Mouse (Mus musculus): Measurements from ENCODE around the gene Tst. TPM values are rescaled to one million over a fixed set of nuclear protein-coding genes. Genes with fewer than 3 reads are reported as not detected.

Gene Tst
- total RNA-seq, 2 experiments from 2014 or later = 33.3 to 33.4 TPM

DNA sequence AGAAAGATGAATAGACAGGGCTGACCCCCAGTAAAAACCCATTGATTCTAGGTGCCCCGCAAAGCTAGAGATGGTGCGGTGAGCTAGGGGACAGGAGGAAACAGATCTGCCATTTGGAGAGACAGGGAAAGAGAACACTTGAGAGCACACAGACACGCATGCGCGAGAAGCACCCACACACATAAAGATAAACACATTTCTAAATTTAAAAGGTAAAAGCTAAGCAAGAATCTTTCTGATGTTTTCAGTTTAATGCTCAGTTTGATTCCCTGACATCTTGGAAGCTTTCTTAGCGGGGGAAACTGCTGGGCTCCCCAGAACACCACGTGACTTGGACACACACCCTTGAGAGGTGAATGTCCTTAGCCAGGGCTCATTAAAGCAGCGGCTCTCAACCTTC is 38.8 kb downstream of the Tst start:
- peak; percentile 39 to 78 for DNase-seq (ENCODE audit: low spot score in 2 of 2)
- intact Hi-C loops (cut with DNase I) = no loop called here

- intact Hi-C loops (cut with DNase I) = no loop called here
- no peak for DNase-seq (ENCODE audit: low spot score in 2 of 2)
Measured at GRCm38 (mm10) chr15:78365916-78366315, 39.8 kb downstream of the Tst start.

DNA sequence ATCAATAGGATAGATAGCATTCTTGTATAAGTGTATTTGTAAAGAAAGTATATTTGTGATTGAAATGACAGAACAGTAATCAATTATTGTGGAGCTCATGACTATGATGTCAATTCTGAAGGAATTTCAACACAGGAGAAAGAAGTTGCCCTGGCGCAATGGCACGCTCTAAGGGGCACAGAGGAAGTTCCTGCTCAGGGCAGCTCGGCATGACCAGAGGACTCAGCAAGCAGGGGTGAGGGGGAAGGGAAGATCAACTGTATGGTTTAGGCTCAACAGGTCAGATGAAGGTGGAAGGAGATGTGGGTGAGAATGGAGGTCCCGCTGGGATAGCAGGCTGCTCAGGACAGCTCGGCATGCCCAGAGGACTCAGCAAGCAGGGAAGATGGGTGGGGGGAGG is 50.2 kb downstream of the Tst start:
- intact Hi-C loops (cut with DNase I) = loop anchor here (1.0 to 10.0 kb wide), 2 partner anchors 67 to 189 kb away; partner anchors contain the start of gene Sstr3
- DNase-seq (ENCODE audit: low spot score in 2 of 2) = no peak

DNA sequence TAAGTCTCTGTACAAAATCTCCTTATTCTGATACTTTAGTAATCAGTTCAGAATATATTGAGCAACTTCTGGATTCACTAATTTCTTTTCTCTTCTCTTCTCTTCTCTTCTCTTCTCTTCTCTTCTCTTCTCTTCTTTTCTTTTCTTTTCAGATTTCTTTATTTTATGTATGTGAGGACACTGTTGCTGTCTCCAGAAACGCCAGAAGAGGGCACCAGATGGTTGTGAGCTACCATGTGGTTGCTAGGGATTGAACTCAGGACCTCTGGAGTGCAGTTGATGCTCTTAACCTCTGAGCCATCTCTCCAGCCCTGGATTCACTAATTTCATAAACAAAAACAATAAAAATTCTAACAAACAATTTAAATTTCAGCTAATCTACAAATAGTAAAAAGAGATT is 50.7 kb downstream of the Tst start:
- intact Hi-C loops (cut with DNase I) = loop anchor here (1.0 to 10.0 kb wide), 2 partner anchors 67 to 190 kb away; partner anchors contain the start of gene Sstr3
- DNase-seq (ENCODE audit: low spot score in 2 of 2) = peak; percentile 48 to 76

DNA sequence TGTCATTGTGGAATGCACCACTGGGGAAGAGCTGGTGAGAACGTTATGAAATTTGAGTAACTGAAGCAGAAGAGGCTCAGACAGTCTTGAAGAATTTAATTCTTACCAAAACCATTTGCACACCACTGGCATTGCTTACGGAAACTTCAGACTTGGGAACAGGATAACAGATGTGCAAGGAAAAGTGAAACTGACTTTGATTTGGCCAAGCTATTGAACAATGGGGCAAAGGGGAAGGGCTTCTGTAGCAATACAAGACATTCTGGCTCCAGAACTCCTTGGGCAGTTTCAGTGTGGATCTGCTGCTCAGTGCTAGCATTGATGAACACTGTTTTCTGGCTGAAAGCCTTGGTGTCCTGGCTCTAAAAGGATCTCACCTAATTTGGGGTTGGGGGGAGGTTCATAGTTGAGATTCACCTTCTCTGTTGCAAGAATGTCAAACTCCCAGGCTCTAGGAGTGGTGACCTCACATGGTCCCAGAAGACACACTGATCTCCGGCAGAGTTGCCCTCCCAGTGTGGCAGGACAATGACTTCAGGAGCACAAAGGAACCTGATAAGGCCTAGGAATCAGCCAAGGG is 54.0 kb downstream of the Tst start:
- no peak for DNase-seq (ENCODE audit: low spot score in 2 of 2)
- intact Hi-C loops (cut with DNase I) = loop anchor here (10.0 kb wide), 1 partner anchor 193 kb away; the partner anchor contains the start of gene Sstr3

Other genes with a start within 250 kb of the Tst start
- gene Ift27, start 231.8 kb downstream of the Tst start, total RNA-seq (2021) = 10 to 100 TPM; 33.7 to 36.5 TPM
- gene Pvalb, start 199.5 kb downstream of the Tst start, total RNA-seq (2021) = 10 to 100 TPM; 88.7 to 95.1 TPM
- gene Ncf4, start 161.1 kb downstream of the Tst start, total RNA-seq (2021) = 1 to 10 TPM in 1 of 2 experiments, under 1 TPM in 1; 0.89 to 1.7 TPM
- under 1 TPM; 0.60 to 0.69 TPM for gene Csf2rb2, start 100.2 kb downstream of the Tst start, total RNA-seq (2021)
- gene Csf2rb, start 80.2 kb downstream of the Tst start, total RNA-seq (2021) = 1 to 10 TPM in 1 of 2 experiments, under 1 TPM in 1; 0.89 to 2.5 TPM
- not detected for gene Tex33, start 10.0 kb downstream of the Tst start, total RNA-seq (2021)
- 10 to 100 TPM; 32.2 to 33.6 TPM for gene Mpst, start 509 bp upstream of the Tst start, total RNA-seq (2021)
- gene Kctd17, start 22.7 kb upstream of the Tst start, total RNA-seq (2021) = 100 to 1,000 TPM; 317 to 361 TPM
- 1 to 10 TPM in 1 of 2 experiments, not detected in 1; 1.4 TPM for gene Tmprss6, start 62.7 kb upstream of the Tst start, total RNA-seq (2021)
- gene Il2rb, start 89.4 kb upstream of the Tst start, total RNA-seq (2021) = under 1 TPM in 1 of 2 experiments, not detected in 1; 0.23 TPM
- 1 to 10 TPM; 3.2 to 3.3 TPM for gene C1qtnf6, start 125.5 kb upstream of the Tst start, total RNA-seq (2021)
- 10 to 100 TPM; 19.8 to 22.0 TPM for gene Sstr3, start 138.8 kb upstream of the Tst start, total RNA-seq (2021)
- 1 to 10 TPM; 1.9 to 2.9 TPM for gene Rac2, start 166.9 kb upstream of the Tst start, total RNA-seq (2021)
- 10 to 100 TPM; 11.8 to 12.6 TPM for gene Cyth4, start 191.1 kb upstream of the Tst start, total RNA-seq (2021)